Mouse (Mus musculus) right cerebral cortex, postnatal 25 days (tissue): ENCODE measurements around the gene Itm2c.
A peak's percentile ranks its signal among the peaks of the same experiment; 100 is the strongest.

ENCODE experiments used
- DNase-seq: peaks from one replicate; pipeline ENCODE4 v3.0.0; 2022

Itm2c gene

DNA sequence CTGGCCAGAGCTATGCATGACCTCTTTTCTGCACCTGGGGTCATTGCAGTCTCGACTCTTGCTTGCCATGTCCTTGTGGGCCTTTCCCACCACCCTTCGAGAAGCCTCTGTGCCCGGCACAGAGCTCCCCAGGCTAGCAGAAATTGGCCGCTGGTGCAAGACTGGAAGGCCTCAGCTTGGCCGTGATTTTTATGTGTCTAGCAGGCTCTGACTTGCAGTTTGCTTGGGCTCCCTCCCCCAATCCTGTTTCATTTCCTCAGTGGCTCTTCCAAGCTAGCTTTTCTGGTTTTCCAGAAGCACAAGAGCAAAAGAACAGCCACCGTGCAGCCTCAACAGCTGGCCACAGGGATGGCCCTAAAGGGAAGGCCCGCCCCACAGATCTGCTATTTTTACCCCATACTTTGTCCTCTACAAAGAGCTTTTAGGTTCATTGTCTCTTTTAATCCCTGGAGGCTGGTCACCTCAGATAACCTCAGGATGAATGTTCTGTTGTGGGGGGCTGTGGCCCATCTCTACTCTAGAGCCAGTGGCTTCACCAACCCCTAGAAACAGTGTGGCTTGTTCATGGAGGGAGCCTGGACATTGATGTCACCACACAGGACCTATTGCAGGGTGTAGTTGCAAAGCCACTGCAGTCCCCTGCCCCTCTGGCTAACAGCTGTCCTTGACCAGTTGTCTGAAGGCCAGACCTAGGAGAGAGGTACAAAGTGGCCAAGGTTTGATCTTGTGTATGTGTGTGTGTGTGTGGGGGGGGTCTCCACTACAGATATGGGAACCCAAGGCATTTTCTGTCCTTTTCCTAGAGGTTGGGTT lies 6.6 kb downstream of the Itm2c start:
- no peak for DNase-seq

DNA sequence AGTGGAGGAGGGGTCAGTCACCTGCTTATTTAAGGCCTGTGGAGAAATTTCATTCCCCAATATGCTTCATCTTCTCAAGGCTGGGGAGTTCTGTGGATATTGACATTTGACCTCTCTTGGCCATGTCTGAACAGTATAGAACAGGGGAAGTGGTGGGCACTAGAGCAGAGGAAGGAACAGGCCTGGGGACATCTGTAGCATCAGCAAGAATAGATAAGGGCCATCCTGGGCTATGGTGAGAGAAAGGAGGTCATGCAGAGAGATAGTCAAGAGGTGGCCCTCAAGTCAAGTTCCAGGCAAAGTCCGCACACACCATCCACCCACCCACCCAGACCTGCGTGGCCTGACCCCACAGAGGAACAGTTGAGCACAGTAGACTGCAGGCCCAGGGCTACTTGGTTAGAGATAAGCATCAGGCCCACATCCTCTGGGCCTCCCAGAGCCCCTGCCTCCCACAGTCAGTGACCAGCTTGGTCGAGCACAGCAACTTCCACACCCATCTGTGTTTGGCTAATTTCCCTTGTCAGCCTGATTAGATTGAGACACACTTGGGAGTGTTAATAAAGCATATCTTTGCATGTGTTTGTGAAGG lies 7.5 kb downstream of the Itm2c start:
- no peak for DNase-seq

DNA sequence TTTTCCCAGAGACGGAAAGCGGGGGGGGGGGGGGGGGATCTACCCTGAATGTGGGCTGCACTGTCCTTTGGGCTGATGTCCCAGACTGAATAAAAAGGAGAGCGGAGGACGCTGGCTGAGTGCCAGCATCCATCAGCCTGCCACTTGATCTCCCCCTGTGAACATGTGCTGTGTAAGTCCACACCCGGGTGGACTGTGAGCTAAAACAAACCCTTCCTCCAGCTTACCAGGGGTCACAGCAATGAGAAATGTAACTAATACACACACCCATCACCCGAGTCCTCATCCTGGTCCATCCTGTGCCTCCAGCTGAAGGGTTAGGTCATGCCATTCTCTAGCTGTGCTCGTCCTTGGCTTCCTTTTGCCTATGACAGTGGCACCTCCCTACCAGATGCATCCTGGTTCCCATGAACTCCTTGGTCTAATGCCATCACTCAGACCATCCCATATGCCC lies 8.1 kb downstream of the Itm2c start:
- no peak for DNase-seq

DNA sequence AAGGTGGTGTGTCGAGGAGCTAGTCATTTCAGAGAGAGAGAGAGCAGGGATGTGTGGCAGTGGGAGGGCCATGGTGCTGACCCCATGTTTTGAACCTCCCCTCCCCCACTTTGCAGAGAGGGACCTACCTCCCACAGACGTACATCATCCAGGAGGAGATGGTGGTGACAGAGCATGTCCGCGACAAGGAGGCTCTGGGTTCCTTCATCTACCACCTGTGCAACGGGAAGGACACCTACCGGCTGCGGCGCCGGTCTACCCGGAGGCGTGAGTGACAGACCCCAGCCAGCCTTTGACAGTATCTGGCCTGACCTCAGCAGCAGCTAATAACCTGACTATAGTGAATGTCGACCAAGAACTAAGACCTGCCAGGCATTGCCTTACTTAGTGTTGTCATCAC lies 12.8 kb downstream of the Itm2c start:
- no peak for DNase-seq

DNA sequence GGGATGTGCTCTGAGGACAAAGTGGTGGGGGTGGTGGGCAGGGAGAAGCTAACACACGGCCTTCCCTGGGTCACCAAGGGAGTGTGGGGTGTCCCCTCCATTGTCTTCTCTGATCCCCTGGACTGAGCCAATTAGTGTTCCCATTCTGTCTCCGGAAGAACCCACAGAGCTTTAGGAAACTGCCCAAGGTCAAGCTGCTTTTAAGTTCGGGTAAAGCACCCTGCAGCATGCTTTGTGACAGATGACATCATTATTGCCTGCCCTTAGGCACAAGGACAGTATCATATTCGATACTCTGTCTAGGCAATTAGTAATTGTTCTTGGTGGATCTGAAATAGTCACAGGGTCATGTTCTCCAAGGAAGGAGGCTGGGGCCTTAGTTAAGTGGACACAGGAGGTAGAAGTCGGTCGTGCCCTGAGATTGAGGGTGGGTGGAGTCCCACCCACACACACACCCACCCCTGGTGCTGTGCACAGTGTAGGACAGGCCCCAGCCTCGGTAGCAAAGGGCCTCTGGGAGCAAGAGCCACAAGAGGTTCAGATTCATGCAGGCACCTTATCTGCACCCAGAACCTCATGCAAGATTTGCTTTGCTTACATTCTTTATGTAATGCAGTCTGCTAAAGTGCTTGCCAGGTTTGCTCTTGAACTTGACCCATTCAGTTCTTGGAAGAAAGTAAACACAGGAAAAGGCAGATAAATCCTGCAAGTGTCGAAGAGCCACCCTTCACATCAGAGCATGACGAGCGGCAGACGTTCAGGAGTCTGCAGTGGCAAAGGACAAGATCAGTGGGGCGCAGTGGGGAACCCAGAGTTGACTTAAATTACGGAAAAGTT lies 14.9 kb downstream of the Itm2c start:
- DNase-seq: no peak

GRCm38 (mm10) chr1:85913078-85913755 lies 19.1 kb downstream of the Itm2c start:
- no peak for DNase-seq

GRCm38 (mm10) chr1:85915890-85916289 lies 21.8 kb downstream of the Itm2c start:
- DNase-seq: no peak

DNA sequence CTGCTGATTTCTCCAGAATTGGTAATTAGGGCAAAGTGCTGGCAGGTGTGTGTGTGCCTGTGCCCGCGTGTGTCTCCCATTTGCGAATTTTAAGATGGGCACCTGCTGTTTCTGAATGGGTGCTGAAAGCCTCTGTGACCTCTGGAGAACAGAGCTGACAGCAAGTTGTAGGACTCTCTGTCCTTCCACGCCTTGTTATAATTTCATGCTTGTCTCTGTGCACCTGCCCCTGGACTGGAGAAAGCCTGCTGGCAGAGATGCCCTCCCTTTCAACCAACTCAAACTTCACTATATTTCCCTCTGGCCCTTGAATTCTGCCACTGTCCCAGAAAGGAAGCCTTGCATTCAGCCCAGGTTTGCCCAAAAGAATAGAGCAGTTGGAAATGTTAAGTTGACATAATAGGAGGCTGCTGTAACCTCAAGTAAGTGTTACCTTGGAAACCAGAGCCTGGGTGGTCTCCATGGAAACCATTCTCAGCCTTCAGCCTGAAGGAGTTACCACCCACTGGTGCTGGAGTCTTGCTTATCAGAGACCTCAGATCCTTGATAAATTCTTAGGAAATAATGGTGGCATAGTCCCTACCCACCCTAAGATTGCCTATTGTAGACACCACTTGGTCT lies 22.9 kb downstream of the Itm2c start:
- no peak for DNase-seq

DNA sequence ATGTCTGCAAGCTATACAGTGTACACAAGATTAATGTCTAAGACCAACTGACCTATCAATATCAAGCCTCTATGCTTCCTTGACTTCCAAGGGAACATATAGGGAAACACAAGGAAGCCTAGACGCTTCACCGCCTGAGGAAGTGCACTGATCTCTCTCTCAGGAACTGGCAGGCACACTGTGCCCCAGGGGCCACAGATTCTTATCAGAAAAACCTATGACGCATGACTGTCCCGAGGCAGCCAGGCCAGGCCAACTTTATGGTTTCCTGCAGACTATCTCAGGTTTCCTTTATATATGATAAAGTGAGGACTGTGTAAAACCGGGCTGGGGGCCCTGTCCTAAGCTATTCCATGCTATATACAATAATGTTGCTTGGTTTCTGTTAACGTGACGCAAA lies 25.5 kb downstream of the Itm2c start:
- DNase-seq: no peak

GRCm38 (mm10) chr1:85921725-85922124 lies 27.6 kb downstream of the Itm2c start:
- DNase-seq: no peak

- no peak for DNase-seq
These were observed 28.2 kb downstream of the Itm2c start for GRCm38 (mm10) chr1:85922127-85922864.

DNA sequence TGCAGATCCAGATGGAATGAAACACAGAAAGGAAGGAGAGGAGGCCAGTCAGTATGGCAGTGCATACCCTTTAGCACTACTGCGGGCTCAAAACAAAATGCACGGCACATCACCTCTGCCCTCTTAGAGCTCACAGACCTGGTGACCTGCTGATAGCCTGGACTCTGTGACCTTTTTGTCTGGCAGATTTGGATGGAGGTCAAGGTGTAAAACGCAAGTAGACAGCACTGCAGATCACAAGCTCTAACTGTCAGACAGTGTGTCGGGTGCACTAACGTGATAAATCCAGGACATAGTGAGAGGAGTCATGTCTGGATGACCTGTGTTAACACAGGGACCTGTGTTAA lies 28.8 kb downstream of the Itm2c start:
- DNase-seq: no peak

GRCm38 (mm10) chr1:85925183-85925582 lies 31.1 kb downstream of the Itm2c start:
- DNase-seq: no peak

GRCm38 (mm10) chr1:85928057-85928687 lies 34.1 kb downstream of the Itm2c start, which contains the start of gene 4933407L21Rik:
Gene 4933407L21Rik, plus strand, starts transcription at chr1:85928483.
- DNase-seq: peak; percentile 78

DNA sequence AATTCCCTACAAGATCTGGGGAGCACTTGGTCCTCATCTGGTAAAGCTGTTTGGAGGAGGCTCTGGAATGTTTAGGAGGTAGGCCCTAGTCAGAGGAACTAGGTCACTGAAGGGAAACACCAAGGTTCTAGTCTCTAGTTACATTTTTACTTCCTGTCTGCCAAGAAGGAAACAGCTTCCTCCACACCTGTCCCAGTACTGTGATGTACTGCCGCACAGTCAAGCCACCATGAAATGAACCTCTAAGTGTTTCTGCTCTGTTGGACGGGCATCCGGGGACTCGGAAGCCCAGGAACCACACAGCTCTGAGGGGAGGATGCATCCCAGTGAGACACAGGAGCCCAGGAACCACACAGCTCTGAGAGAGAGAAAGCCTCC lies 34.6 kb downstream of the Itm2c start:
- DNase-seq: no peak

DNA sequence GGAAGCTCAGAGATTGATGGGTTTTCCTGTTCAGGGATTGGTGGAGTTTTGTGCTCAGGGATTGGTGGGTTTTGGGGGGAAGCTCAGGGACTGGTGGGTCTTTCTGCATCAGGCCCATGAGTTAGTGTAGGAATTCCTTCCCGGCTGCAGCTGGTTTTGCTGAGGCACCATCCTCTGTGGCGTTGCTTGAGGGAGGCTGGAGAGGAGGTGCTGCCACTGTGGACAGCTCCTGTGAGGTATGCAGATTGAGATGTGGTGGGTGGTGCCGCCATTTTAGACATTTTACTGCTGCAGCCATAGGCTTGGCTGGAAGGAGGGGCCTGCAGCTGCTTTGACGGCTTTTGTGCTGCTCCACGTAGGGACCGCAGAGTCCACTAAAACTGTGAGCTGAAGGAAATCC lies 35.3 kb downstream of the Itm2c start:
- no peak for DNase-seq

DNA sequence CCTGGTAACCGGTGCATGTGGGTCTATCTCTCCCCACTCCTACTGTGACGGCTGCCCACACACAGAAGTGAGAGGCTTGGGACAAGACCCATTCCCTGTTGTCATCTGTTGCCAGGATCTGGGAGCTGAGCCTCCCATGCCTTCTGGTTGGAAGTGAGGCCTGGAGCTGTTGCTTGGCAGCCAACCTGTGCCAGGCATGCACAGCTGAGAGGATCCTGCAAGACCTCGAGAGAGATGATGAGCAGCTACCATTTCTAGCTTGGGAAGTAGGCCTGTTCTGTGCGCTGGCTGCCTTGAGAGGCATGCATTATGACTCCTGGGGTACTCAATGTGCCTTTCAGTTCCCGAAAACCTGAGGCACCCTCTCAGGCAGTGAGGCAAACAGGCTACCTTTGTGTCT lies 37.1 kb downstream of the Itm2c start:
- no peak for DNase-seq

DNA sequence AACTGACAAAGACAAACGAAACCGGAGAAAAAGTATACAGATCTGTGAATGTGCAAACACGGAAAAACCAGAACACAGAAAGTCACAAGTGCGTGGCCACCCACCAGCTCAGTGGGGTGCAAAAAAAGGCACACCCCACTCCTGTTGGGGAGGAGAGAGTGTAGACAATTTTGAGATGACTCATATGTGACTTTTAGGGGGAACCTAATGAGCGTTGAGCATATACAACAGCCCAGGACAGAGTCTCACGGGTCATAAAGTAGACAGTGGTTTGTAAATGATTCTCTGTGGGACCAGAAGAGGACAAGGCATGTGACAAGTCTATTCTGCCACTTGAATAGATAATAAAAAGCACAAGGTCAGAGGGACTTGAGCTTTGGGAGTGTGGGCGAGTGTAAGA lies 39.1 kb downstream of the Itm2c start:
- no peak for DNase-seq

- DNase-seq: no peak
These were observed 39.8 kb downstream of the Itm2c start for GRCm38 (mm10) chr1:85933631-85934465.

DNA sequence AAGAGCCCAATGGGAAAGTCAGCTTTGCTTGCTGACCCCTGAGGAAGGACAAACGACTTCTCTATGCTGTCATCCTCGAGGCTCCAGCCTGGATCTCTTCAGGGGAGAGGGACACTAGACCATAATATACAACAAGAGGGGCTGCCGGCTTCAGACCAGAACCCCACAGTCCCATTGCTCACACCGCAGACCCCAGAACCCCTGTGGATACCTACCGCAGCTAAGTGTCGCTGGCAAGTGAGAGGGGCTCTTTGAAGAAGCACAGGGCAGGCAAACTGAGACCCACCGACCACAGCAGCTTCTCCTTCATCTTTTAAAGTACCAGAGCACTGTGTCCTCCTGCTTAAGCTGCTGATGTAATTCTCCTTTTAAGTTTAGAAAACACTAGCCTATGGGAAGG lies 40.5 kb downstream of the Itm2c start:
- no peak for DNase-seq
